Mouse (Mus musculus) splenic B cell, adult 2 months (primary cell): ENCODE measurements around the gene S100a10.

ENCODE experiments used
- DNase-seq: peaks from one replicate; pipeline ENCODE4 v3.0.0-alpha.2; 2011; ENCODE audit warnings: low read depth, low spot score
- H3K27me3 ChIP-seq: 2 replicates; pipeline ENCODE4 v1.6.1; 2012; ENCODE audit warnings: mild to moderate bottlenecking, low read length, moderate library complexity, mixed read lengths; ENCODE audit not compliant: control insufficient read depth, poor library complexity, insufficient read depth, severe bottlenecking
- H3K36me3 ChIP-seq: 2 replicates; pipeline ENCODE4 v1.6.1; 2012; ENCODE audit warnings: mild to moderate bottlenecking, low read length, moderate library complexity, mixed read lengths; ENCODE audit not compliant: control insufficient read depth, poor library complexity, insufficient read depth, severe bottlenecking

Gene S100a10

DNA sequence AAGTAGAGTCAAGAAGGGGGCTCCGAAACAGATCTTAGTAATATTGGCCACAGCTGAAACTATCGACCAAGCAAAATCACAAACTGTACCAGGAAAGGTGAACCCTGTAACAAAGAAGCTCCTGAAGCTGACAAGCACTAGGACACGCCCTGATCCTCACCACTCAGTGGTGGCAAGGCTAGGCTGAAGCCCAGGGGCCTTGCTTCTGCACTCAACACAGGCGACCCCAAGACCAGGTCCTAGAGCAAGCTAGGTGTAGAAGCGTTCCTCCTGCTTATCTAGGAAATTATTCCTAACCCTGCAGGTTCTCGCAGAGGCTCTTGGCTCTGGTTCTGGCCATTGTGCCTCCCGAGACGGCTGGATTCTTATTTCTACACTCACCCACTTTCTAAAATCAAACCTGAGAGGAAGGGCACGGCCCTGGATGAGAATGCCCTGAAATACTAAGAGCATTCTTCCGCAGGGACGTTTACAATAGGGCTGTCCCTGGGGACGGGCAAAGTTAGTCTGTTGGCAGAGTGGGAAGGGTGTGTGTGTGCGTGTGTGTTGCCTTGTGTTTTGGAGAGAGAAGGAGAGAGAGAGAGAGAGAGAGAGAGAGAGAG lies 400 bp upstream of the S100a10 start:
- Histone ChIP-seq H3K27me3 (no peaks in the 10 kb centered on the region), H3K36me3 (no peaks in the 10 kb centered on the region)
- DNase-seq, result no peak

DNA sequence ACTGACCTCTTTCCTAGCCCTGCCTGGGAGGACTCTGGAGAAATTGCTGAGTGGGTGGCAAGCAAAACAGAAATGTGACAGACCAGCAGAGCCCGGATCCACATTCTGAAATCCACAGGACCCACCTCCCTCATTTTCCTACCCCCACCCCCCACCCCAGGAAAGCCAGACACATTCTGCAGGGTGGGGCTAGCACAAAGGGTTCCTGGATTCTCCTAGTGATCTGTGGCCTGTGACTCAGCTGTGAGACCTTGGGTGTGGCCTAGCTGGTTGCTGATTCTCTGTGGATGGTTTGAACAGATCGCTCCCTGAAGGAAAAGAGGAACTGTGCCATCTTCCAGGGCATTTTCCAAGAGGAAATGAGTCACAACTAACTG lies 986 bp downstream of the S100a10 start:
- DNase-seq, result no peak
- Histone ChIP-seq H3K36me3 (peaks cover under 1% of the 10 kb centered on the region; the same call in 1 of the 2 replicates), H3K27me3 (no peaks in the 10 kb centered on the region)

DNA sequence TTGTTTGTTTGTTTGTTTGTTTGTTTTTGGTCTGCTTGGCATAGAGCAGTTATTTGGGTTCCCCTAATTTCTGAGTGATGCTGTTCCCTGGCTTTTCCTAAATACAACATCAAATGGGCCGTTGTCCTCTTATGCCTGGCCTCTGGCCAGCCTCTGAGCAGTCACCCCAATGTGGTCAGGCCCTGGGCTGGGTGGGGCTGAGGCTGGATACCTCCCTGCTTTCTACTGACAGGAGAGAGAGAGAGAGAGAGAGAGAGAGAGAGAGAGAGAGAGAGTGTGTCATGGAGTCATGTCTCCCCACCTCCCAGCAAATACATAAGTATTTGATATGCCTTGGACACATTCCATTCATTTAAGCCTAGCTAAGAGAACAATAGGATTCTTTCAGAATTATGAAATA lies 1.7 kb downstream of the S100a10 start:
- no peak for DNase-seq

DNA sequence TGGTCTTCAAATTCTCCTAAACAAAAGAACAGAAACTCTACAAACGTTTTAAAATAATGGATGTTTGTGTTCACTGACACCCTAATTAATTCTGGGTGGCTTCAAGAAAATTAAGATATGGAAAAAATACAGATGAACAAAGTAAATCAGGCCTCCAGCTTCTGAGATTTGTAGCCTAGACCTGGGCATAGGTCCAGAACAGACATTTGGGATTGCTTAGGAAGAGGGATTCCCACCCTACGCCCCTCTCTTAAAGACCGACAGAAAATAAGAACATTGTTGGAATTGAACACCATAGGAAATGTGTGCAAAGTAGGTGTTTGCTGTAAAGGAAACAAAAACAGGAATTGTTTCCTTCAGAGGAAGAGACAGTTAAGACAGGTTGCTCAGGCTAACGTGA lies 2.6 kb downstream of the S100a10 start:
- no peak for DNase-seq
- peaks cover 3% of the 10 kb centered on the region; the same call in 1 of the 2 replicates for H3K36me3 ChIP-seq
- no peaks in the 10 kb centered on the region for H3K27me3 ChIP-seq

More for the DNA sequence above, 1.7 kb downstream of the S100a10 start:
- Histone ChIP-seq H3K36me3 (peaks cover 3% of the 10 kb centered on the region; the same call in 1 of the 2 replicates), H3K27me3 (no peaks in the 10 kb centered on the region)

DNA sequence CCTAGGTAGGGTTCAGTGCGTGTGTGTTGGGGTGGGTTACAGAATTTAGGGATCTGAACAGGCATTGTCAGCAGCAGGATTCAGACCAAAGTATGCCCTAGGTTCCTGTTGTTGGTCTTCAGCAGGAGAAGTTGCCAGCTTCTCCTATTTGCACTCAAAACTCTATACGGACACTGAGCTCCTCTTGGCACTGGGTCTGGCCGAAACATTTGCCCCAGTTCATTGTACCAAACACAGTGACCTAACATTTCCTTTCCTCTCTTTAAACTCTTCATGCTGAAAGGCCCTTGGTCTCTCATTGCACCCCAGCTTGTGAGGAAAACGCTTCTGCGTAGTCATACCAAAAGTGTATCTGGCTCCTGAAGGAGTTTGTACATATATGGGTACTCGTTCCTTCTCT lies 5.1 kb downstream of the S100a10 start:
- H3K27me3 ChIP-seq, result no peaks in the 10 kb centered on the region
- no peak for DNase-seq
- H3K36me3 ChIP-seq, result peaks cover 3% of the 10 kb centered on the region; the same call in 1 of the 2 replicates

DNA sequence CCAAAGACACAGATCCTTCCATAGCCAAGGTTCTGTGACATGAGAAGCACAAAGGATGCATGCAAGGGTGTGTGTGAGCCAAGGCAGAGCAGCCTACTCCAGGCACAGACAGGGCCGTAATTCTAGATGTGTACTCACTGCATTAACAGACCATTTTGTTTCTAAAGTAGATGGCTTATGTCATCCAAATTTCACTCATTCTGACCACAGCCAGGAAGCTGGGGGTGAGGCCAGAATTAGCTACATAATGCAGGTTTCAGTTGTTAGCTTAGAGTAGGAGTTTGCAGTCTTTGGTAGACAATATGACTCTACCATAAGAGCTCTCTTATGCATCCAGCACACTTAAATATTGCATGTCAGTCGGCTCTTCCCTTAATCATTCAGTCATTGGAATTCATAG lies 7.5 kb downstream of the S100a10 start:
- H3K27me3 ChIP-seq, result no peaks in the 10 kb centered on the region
- DNase-seq, result peak; percentile 23
- H3K36me3 ChIP-seq, result peaks cover 10% of the 10 kb centered on the region; the same call in 1 of the 2 replicates

DNA sequence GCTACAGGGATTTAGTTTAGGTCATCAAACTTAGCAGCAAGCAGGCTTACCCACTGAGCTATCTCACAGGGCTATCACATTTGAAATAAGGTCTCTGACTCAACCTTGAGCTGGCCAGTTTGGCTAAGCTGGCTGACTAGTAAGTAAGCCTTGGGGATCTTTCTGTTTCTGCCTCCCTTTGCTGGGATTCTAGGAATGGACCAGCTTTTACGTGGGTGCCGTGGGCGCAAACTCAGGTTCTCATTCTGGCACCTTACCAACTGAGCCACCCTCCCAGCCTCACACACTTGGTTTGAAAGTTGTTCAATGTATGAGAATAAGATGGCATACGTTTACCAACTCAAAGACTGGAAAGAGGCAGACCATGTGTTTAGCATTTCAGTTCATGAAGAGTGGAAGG lies 8.3 kb downstream of the S100a10 start:
- H3K27me3 ChIP-seq, result no peaks in the 10 kb centered on the region
- H3K36me3 ChIP-seq, result peaks cover 10% of the 10 kb centered on the region; the same call in 1 of the 2 replicates
- DNase-seq, result no peak

DNA sequence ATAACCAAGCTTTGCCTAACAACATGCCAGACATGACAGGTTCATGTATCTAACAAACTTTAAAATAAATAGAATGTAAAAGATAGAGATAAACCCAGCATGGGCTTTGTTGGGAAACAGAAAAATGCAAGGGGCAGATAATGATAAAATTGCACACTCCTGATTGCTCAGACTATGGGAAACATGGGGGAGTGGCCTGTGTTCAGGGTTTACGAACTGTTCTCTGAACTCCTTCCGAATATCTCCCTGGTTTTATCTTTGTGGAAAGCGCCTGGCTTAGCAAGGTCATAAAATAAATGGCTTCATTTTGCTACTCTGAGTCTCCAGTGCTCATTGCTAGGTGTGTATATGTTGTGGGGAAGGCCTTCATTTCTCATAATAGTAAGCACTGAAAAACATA lies 12.0 kb downstream of the S100a10 start:
- DNase-seq, result no peak
- H3K36me3 ChIP-seq, result peaks cover 7% of the 10 kb centered on the region; the same call in 1 of the 2 replicates

DNA sequence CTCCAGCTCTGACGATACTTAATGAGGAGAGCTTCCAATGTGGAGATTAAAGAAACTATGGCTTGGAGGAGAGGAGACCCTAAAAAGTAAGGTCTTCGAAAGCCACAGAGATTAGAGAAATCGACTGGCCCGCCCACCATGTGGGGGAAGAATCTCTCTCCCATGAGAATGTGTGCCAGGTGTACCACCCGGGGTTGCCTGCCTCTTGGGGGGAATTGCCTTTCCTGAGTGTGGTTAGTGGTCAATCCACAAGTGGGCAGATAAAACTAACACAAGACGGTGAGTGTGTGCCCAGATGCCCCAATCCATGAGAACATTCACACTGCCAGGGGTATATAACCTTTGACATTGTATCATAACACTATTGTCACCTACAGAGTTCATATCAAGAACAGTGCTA lies 12.8 kb downstream of the S100a10 start:
- DNase-seq, result no peak
- no peaks in the 10 kb centered on the region for H3K27me3 ChIP-seq
- peaks cover 7% of the 10 kb centered on the region; the same call in 1 of the 2 replicates for H3K36me3 ChIP-seq

More for the DNA sequence above, 12.0 kb downstream of the S100a10 start:
- no peaks in the 10 kb centered on the region for H3K27me3 ChIP-seq

DNA sequence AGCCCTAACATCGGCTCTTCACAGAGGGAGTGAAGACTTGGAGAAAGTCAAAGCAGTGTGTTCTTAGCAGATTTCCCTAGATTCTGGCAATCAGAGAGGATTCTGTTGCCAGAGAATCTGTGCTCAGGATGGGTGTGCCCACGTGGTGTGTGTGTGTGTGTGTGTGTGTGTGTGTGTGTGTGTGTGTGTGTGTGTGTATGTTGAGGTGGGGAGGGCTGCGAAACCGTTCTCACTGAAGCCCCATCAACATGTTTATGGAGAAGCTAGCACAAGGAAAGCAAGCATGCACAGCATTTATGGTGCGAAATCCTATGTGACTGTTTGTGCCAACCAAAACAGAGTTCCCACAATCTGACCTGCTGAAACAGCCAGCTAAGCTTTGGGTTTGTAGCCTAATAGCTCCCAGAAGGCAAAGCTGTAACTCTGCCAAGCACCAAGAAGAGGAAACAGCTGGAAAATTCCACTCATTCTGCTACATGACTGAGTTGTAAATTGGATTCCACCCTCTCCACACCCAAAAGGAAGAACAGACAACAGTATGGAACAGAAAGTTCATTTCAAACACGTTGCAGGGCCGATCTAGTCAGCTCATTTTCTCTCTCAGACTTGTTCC lies 13.7 kb downstream of the S100a10 start:
- Histone ChIP-seq H3K27me3 (no peaks in the 10 kb centered on the region), H3K36me3 (0 out of 2 replicates have a peak, but pooled peaks cover 7% of the 10 kb centered on the region)
- DNase-seq, result no peak

DNA sequence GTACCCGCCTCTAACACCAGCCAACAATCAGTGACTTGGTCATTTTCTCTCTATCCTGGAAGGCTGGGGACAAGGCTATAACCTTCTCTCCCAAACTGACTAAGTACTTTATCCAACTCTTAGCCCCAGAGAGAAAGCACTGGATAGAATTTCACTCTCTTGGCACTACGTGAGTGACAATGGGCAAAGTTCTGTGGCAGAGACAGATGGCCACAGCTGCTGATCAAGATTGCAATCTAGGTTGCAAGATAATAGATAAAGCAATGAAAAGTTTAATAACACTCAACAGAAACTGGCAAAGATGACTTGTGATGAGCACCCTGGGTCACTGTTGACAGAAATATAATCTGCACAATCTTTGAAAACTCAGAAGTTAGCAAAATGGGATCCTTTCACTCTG lies 14.2 kb downstream of the S100a10 start:
- DNase-seq, result no peak
- Histone ChIP-seq H3K36me3 (0 out of 2 replicates have a peak, but pooled peaks cover 7% of the 10 kb centered on the region), H3K27me3 (no peaks in the 10 kb centered on the region)

DNA sequence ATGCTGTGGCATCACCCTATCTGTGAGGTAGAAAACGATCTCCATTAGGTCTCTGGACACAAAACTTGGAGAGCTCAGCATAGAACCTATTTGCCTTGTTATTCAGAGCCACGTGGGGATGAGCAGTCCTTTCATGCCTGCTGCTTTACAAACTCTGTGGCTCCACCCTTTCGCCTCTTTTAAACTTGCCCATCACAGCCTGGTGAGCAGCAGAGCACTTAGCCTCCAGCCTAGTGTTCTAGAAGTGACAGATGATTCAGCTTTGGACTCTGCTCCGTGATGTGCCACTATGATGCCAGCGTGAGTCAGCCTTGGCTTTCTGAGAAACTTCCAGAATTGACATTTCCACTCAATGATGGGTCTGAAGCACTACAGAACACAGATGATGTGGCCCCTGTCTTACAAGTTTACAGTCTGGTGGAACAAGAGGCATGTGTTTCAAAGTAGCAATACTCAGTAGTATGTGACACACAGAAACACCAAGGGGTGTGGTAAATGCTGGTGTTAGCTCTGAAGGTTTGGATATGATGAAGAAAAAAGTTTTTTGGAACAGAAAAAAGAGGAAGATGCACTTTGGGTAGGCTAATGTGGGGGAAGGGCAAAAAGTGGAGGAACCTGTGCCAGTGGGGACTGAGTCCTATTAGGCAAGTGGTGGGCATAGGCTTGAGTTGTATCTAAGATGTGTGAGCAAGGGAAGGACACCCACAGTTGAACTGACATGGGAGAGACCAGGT lies 17.3 kb downstream of the S100a10 start:
- no peak for DNase-seq
- H3K27me3 ChIP-seq, result no peaks in the 10 kb centered on the region

DNA sequence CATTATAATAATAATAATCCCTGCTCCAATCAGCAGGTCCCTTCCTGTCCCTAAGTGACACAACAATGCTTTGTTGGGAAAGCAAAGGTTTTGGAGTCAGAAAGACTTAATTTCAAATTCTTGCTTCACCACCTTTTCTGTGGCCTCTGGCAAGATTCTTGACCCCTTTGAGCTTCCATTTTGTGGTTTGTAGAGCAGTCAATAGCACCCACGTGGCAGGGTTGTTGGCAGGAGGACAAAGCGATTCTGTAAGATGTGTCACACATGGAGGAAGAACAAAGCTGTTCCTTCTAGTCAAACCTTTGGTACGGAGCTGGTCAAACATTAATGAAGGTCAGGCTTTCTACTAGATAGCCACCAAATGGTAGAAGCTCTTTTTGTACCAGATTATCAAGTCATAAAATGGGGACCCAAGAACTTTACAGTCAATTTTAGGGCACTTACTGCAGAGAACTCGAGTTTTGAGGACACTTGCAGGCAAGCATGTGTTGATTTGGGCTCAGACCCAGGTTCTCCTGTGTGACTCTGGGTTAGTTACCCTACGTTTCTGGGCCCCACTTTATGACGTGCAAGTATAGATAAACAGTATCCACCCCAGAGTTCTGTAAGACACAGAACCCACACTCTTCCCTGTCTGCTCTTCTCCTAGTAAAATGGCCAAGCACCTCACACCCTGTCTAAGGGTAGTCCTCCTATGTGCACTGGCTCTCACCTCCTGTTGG lies 24.6 kb downstream of the S100a10 start:
- no peaks in the 10 kb centered on the region; the same call in 1 of the 2 replicates for H3K27me3 ChIP-seq
- H3K36me3 ChIP-seq, result no peaks in the 10 kb centered on the region
- DNase-seq, result no peak

More for the DNA sequence above, 17.3 kb downstream of the S100a10 start:
- H3K36me3 ChIP-seq, result no peaks in the 10 kb centered on the region

DNA sequence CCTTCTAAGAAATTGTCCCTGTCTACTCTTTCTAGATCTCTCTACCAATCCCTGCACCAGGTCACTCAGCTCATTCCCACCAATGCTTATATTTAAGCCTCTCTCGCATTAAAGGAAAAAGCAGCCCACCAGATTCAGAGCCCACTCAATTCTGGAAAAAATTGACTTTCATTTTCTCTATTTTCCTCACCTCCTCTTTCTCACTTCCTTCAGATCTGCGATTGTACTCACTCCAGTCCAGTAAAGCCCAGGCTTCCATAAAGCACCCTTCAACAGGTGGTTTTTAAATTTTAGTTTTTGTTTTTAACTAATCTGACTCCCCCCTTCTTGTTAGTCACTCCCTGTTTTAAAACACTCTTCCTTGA lies 25.1 kb downstream of the S100a10 start:
- H3K27me3 ChIP-seq, result no peaks in the 10 kb centered on the region; the same call in 1 of the 2 replicates
- no peak for DNase-seq

More for the DNA sequence above, 25.1 kb downstream of the S100a10 start:
- no peaks in the 10 kb centered on the region for H3K36me3 ChIP-seq
